Mouse (Mus musculus) hindbrain, embryonic 14.5 days (tissue): ENCODE results near the gene Polr2j. TPM values are rescaled to one million over a fixed set of nuclear protein-coding genes. Genes with fewer than 3 reads are reported as not detected.

Source experiments
- ATAC-seq: fragments of 200-750 bp; cut with Nextera tagmentation; 2 replicates; pipeline ENCODE4 v1.8.0; 2017; ENCODE audit warnings: moderate number of reproducible peaks, mild to moderate bottlenecking, moderate TSS enrichment, moderate library complexity; ENCODE audit not compliant: low FRiP score
- DNase-seq: peaks from one replicate; pipeline ENCODE4 v3.0.0-alpha.2; 2015; ENCODE audit warnings: low spot score
- H3K27ac ChIP-seq: fragments of 300-500 bp; sonication (generic); 2 replicates; pipeline ENCODE4 v1.5.1; 2014; ENCODE audit warnings: mild to moderate bottlenecking, moderate library complexity
- H3K27me3 ChIP-seq: fragments of 300-500 bp; sonication (generic); 2 replicates; pipeline ENCODE4 v1.6.1; 2014; ENCODE audit warnings: mild to moderate bottlenecking, low read length, mixed read lengths; ENCODE audit not compliant: control insufficient read depth, insufficient read depth
- H3K36me3 ChIP-seq: fragments of 300-500 bp; sonication (generic); replicated peaks from 2 replicates; pipeline ENCODE4 v1.6.1; 2014; ENCODE audit not compliant: control insufficient read depth, insufficient read depth
- H3K4me1 ChIP-seq: fragments of 300-500 bp; sonication (generic); replicated peaks from 2 replicates; pipeline ENCODE4 v1.6.1; 2014; ENCODE audit warnings: antibody characterized with exemption, low read length, mixed read lengths; ENCODE audit not compliant: control insufficient read depth, insufficient read depth
- H3K4me2 ChIP-seq: fragments of 300-500 bp; sonication (generic); replicated peaks from 2 replicates; pipeline ENCODE4 v1.6.1; 2014; ENCODE audit warnings: mild to moderate bottlenecking, moderate library complexity
- H3K4me3 ChIP-seq: fragments of 300-500 bp; sonication (generic); replicated peaks from 2 replicates; pipeline ENCODE4 v1.5.1; 2014; ENCODE audit warnings: mild to moderate bottlenecking, low read length
- H3K9ac ChIP-seq: fragments of 300-500 bp; sonication (generic); 2 replicates; pipeline ENCODE4 v1.6.1; 2014
- H3K9me3 ChIP-seq: fragments of 300-500 bp; sonication (generic); 2 replicates; pipeline ENCODE4 v1.6.1; 2016; ENCODE audit warnings: low read length; ENCODE audit not compliant: control insufficient read depth
- WGBS: fragments of 180-500 bp; shearing (Covaris S2); extraction: QIAGEN DNeasy Blood & Tissue Kit; methylation state at CpG from one replicate; pipeline ENCODE4 v1.1.7; 2014; 5-methylcytosine and 5-hydroxymethylcytosine counted together
- polyA plus RNA-seq: library from polyadenylated mRNA; unstranded; fragments of >200 nt; fragmentation: Nextera tagmentation; extraction: Ambion mirVana; gene quantifications from 2 replicates; pipeline ENCODE4 v1.2.1, GENCODE M21; 2014

Polr2j gene
- 209 and 235 TPM in 2 replicates for polyA plus RNA-seq

DNA sequence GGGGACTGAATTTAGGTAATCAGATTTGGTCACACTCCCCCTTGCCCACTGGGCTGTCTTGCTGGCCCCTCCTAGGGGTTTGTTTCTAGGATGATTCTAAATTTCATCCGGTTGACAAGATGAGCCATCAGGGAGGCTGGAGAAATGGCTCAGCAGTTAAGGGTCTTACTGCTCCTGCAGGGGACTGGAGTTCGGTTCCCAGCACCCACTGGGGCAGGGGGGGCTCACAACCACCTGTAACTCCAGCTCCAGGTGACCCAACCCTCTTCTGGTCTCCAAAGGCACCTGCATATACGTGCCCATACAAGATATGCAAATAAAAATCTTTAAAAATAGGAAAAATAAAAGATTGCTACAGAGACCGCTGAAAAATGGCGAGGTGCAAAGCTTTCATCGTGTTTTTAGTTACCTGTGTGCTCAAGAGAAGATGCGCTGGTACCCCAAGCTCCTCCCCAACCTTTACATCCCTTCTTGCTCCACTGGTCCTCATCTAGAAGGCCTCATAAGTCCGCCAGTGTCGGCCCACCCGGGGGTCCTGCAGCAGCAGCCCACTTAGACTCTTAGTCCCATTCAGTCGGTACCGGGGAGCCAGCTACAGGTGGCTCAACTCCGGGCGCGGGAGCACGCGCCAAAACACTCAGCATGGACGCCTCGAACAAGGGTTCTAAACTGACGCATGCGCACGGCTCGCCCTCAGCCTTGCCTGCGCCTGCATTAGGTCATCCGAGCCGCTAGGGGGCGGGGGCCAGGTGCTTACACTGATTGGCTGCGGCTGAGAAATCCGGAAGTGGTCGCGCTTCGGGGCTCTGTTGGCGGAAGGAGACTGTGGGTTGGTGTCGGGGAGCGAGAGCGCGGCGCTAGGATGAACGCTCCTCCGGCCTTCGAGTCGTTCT, at the start of gene Polr2j:
Gene Polr2j (plus strand): TSS at position 741 of the 893 bp plus-strand sequence.
- 3% methylated on average over 42 of the region's 42 CpGs for WGBS
- peak; percentile 96 for ATAC-seq
- Histone ChIP-seq H3K4me1 (peaks cover 14% of the 10 kb centered on the region), H3K9me3 (no peaks in the 10 kb centered on the region), H3K4me3 (peak within 1 kb of the TSS; percentile 84), H3K4me2 (peak within 1 kb of the TSS; percentile 68), H3K27ac (peak within 1 kb of the TSS; percentile 73), H3K36me3 (peaks cover 23% of the 10 kb centered on the region), H3K9ac (peak within 1 kb of the TSS; percentile 85), H3K27me3 (no peaks in the 10 kb centered on the region)
- DNase-seq, result peak; percentile 99

DNA sequence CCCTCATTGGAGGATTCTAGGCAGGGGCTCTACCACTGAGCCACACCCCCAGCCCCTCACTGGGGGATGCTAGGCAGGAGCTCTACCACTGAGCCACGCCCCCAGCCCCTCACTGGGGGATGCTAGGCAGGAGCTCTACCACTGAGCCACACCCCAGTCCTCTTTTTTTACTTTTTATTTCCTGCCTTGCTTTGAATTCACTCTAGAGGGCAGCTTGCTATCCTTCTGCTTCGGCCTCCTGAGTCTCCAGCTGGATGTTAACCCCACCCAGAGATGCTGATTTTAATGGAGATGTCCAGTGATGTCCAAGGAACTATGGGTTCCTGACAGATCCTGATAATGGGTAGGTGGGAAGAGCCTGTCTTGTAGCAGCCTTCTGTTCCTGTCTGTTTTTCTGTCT, 47.0 kb upstream of the Polr2j start:
- no peaks in the 10 kb centered on the region for H3K36me3 ChIP-seq
- no peak overlapping the region for H3K27ac ChIP-seq
- no peak for DNase-seq
- ATAC-seq, result no peak
- H3K4me2 ChIP-seq, result no peak overlapping the region
- no peak overlapping the region for H3K4me3 ChIP-seq
- H3K27me3 ChIP-seq, result no peaks in the 10 kb centered on the region
- H3K4me1 ChIP-seq, result no peaks in the 10 kb centered on the region
- no peaks in the 10 kb centered on the region for H3K9me3 ChIP-seq
- WGBS, result 61% methylated on average over 2 of the region's 2 CpGs
- no peak overlapping the region for H3K9ac ChIP-seq

DNA sequence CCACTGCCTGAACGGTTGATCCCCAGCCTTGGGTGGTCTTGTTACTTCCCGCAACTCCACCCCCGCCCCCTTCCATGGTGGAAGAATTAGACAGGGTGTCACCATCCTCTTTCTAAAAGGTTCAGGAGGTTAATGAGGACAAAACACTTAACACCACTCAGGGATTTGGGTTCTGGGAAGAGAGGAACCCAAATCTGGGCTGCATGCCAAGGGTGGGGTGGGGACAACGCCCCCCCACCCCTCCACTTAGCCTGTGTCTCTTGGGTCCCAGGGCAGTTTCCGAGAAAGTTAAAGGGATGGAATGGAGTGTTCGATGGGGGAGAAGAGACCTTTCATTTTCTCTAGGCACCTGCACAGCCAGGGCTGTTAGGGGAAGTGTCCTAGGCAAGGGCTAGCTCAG, 43.4 kb upstream of the Polr2j start:
- DNase-seq, result no peak
- no peak overlapping the region for H3K4me3 ChIP-seq
- no peaks in the 10 kb centered on the region for H3K9me3 ChIP-seq
- H3K4me1 ChIP-seq, result no peaks in the 10 kb centered on the region
- H3K36me3 ChIP-seq, result no peaks in the 10 kb centered on the region
- no peak overlapping the region for H3K4me2 ChIP-seq
- H3K27ac ChIP-seq, result no peak overlapping the region
- no peak overlapping the region for H3K9ac ChIP-seq
- H3K27me3 ChIP-seq, result no peaks in the 10 kb centered on the region; the same call in 1 of the 2 replicates
- no peak for ATAC-seq
- WGBS, result 57% methylated on average over 6 of the region's 6 CpGs

DNA sequence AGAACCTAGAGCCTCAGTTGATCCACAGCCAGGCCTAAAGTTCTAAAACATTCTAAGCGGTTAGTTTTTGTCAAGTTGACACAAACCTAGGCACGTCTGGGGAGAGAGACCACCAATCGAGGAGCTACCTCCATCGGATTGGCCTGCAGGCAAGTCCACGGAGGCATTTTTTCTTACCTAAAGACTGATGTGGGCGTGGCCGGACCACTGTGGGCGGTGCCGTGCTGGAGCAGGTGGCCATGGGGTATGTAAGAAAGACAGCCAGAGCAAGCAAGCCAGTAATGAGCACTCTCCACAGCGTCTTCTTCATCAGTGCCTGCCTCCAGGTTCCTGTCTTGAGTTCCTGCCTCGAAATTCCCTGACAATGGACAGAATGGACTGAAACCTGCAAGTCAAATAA, 42.9 kb upstream of the Polr2j start:
- H3K9ac ChIP-seq, result no peak overlapping the region
- DNase-seq (no peak), ATAC-seq (no peak)
- H3K4me3 ChIP-seq, result no peak overlapping the region
- no peaks in the 10 kb centered on the region for H3K36me3 ChIP-seq
- WGBS, result 69% methylated on average over 11 of the region's 11 CpGs
- H3K27me3 ChIP-seq, result no peaks in the 10 kb centered on the region; the same call in 1 of the 2 replicates
- H3K27ac ChIP-seq, result no peak overlapping the region
- no peak overlapping the region for H3K4me2 ChIP-seq
- no peaks in the 10 kb centered on the region for H3K9me3 ChIP-seq
- no peaks in the 10 kb centered on the region for H3K4me1 ChIP-seq

DNA sequence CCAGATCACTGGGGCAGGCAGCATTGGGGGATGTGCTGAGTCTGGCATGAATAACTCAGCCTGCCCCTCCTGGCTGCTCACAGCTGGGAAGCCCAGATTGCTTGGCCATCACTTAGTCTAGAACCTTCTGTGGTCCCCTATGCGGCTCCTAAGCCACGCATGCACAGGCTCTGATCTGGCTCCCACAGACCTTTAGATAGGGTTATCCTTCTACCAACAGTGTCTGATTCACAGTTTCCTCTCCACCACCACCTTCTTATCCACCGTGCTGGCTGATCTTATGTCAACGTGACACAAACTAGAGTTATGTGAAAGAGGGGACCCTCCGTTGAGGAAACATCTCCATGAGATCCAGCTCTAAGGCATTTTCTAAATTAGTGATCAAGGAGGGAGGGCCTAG, 41.4 kb upstream of the Polr2j start:
- H3K9ac ChIP-seq, result no peak overlapping the region
- ATAC-seq (no peak), DNase-seq (no peak)
- no peaks in the 10 kb centered on the region for H3K9me3 ChIP-seq
- no peak overlapping the region for H3K27ac ChIP-seq
- H3K4me2 ChIP-seq, result no peak overlapping the region
- H3K4me3 ChIP-seq, result no peak overlapping the region
- H3K4me1 ChIP-seq, result no peaks in the 10 kb centered on the region
- H3K27me3 ChIP-seq, result no peaks in the 10 kb centered on the region; the same call in 1 of the 2 replicates
- 94% methylated on average over 5 of the region's 5 CpGs for WGBS
- H3K36me3 ChIP-seq, result no peaks in the 10 kb centered on the region

DNA sequence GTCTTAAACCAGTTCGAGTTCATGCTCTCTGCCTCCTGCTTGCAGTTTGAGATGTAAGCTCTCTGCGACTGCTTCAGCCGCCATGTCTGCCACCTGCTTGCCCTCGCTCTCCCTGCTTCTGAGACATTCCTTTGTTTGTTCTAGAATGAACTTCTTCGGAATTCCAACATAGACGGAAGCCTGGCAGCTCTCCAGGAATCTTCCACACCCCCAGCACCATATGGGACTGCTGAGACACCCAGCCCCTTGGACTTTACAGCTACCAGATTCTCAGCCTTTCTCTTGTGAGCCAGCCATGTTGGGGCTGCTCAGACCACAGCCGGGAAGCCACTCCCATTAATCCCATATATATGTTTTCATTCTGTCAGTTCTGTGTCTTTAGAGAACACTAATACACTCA, 40.1 kb upstream of the Polr2j start:
- no peaks in the 10 kb centered on the region for H3K36me3 ChIP-seq
- H3K9me3 ChIP-seq, result no peaks in the 10 kb centered on the region
- no peak overlapping the region for H3K4me2 ChIP-seq
- no peaks in the 10 kb centered on the region for H3K4me1 ChIP-seq
- ATAC-seq (no peak), DNase-seq (no peak)
- no peaks in the 10 kb centered on the region; the same call in 1 of the 2 replicates for H3K27me3 ChIP-seq
- no peak overlapping the region for H3K4me3 ChIP-seq
- WGBS, result 51% methylated on average over 7 of the region's 7 CpGs
- no peak overlapping the region for H3K9ac ChIP-seq
- no peak overlapping the region for H3K27ac ChIP-seq

DNA sequence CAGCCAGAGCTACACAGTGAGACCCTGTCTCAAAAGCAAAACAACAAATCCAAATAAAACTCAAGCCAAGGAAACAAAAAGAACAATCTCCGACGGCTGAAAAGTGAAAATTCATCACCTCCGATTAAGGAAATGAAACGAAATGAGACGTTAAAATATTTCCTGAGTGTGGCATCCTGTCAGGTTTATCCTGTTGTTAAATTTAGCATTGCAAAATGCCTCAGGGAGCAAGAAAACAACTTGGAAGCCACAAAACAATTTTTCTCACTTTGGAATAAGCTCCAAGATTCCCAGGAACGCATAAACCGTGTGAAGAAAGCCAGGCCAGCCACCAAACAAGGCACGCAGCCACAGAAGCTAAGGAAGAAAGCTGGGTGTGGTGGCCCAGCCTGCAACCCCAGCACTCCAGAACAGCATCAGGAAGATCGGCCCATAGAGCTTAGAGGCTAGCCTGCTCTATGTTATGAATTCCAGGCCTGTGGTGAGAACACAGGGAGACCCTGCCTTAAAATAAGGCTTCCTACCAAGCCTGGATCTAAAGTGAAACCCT, 39.4 kb upstream of the Polr2j start:
- 89% methylated on average over 9 of the region's 9 CpGs for WGBS
- Histone ChIP-seq H3K4me1 (no peaks in the 10 kb centered on the region), H3K4me2 (no peak overlapping the region), H3K36me3 (no peaks in the 10 kb centered on the region), H3K9ac (no peak overlapping the region), H3K9me3 (no peaks in the 10 kb centered on the region), H3K27me3 (no peaks in the 10 kb centered on the region; the same call in 1 of the 2 replicates), H3K27ac (no peak overlapping the region), H3K4me3 (no peak overlapping the region)
- ATAC-seq (no peak), DNase-seq (no peak)

DNA sequence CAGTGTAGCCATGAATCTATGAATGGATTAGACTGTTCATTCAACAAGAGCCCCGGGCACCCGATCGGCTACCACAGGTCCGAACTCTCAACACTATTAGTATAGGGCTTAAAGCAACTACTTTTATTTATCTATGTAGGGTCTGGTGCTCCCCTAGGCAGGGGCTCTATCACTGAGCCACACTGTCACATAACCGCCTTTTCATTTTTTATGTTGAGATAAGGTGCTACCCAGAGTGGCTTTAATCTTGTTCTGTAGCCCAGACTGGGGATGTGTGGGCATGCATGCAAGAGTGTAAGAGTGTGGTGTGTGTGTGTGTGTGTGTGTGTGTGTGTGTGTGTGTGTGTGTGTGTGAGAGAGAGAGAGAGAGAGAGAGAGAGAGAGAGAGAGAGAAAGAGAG, 38.3 kb upstream of the Polr2j start:
- DNase-seq (no peak), ATAC-seq (no peak)
- WGBS, result 94% methylated on average over 5 of the region's 5 CpGs
- no peak overlapping the region for H3K4me2 ChIP-seq
- H3K27me3 ChIP-seq, result no peaks in the 10 kb centered on the region; the same call in 1 of the 2 replicates
- no peak overlapping the region for H3K4me3 ChIP-seq
- H3K9ac ChIP-seq, result no peak overlapping the region
- no peaks in the 10 kb centered on the region for H3K36me3 ChIP-seq
- no peak overlapping the region for H3K27ac ChIP-seq
- no peaks in the 10 kb centered on the region for H3K9me3 ChIP-seq
- H3K4me1 ChIP-seq, result no peaks in the 10 kb centered on the region

DNA sequence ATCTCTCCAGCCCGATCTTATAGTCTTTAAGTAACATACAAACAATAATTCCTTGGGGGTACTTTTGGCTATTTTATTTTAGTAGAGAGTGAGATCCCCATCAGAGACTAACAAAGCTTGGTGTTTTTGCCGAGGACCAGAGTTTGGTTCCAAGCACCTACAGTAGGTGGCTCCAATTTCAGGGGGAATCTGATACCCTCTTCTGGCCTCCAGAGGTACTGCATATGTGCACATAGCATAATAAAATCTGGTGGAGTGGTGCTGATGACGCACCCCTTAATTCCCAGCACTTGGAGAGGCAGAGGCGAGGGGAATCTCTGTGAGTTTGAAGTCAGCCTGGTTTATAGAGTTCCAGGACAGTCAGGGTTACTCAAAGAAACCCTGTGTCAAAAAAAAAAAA, 34.1 kb upstream of the Polr2j start:
- WGBS, result 71% methylated on average over 4 of the region's 4 CpGs
- no peak overlapping the region for H3K27ac ChIP-seq

More for the DNA sequence above, 34.1 kb upstream of the Polr2j start:
- Histone ChIP-seq H3K9ac (no peak overlapping the region), H3K4me2 (no peak overlapping the region), H3K27me3 (no peaks in the 10 kb centered on the region), H3K4me3 (no peak overlapping the region), H3K36me3 (no peaks in the 10 kb centered on the region), H3K9me3 (no peaks in the 10 kb centered on the region), H3K4me1 (peaks cover 18% of the 10 kb centered on the region)
- ATAC-seq (no peak), DNase-seq (no peak)
